Mouse (Mus musculus): ENCODE measurements around the gene Wbp1l. TPM values are rescaled to one million over a fixed set of nuclear protein-coding genes. Genes with fewer than 3 reads are reported as not detected.

Gene Wbp1l
- total RNA-seq, 2 experiments from 2014 or later, result 65.0 to 75.0 TPM

GRCm38 (mm10) chr19:46623790-46624772 is 25.2 kb downstream of the Wbp1l start:
- intact Hi-C loops (cut with DNase I), result loop anchor here (2.0 kb wide), 2 partner anchors 21 to 25 kb away; partner anchors contain the start of gene Wbp1l

GRCm38 (mm10) chr19:46625015-46625414 is 26.1 kb downstream of the Wbp1l start:
- intact Hi-C loops (cut with DNase I), result no loop called here
- no peak for DNase-seq

More at GRCm38 (mm10) chr19:46623790-46624772, 25.2 kb downstream of the Wbp1l start:
- DNase-seq, result peak; percentile 79 to 88

GRCm38 (mm10) chr19:46625519-46625918 is 26.6 kb downstream of the Wbp1l start:
- intact Hi-C loops (cut with DNase I), result no loop called here

GRCm38 (mm10) chr19:46628403-46628802 is 29.5 kb downstream of the Wbp1l start:
- no peak for DNase-seq
- intact Hi-C loops (cut with DNase I), result no loop called here

More at GRCm38 (mm10) chr19:46625519-46625918, 26.6 kb downstream of the Wbp1l start:
- no peak for DNase-seq

- intact Hi-C loops (cut with DNase I), result no loop called here
- no peak for DNase-seq
Measured at GRCm38 (mm10) chr19:46629807-46630206, 30.9 kb downstream of the Wbp1l start.

- DNase-seq, result no peak
- intact Hi-C loops (cut with DNase I), result no loop called here
Measured at GRCm38 (mm10) chr19:46631637-46632036, 32.8 kb downstream of the Wbp1l start.

GRCm38 (mm10) chr19:46635766-46636165 is 36.9 kb downstream of the Wbp1l start:
- DNase-seq, result no peak
- intact Hi-C loops (cut with DNase I), result no loop called here

GRCm38 (mm10) chr19:46637598-46637997 is 38.7 kb downstream of the Wbp1l start:
- DNase-seq, result no peak

GRCm38 (mm10) chr19:46639053-46639452 is 40.2 kb downstream of the Wbp1l start:
- DNase-seq, result no peak
- intact Hi-C loops (cut with DNase I), result no loop called here

More at GRCm38 (mm10) chr19:46637598-46637997, 38.7 kb downstream of the Wbp1l start:
- intact Hi-C loops (cut with DNase I), result no loop called here

- intact Hi-C loops (cut with DNase I), result no loop called here
- no peak for DNase-seq
Measured at GRCm38 (mm10) chr19:46639496-46639895, 40.6 kb downstream of the Wbp1l start.

- intact Hi-C loops (cut with DNase I), result no loop called here
- DNase-seq, result no peak
Measured at GRCm38 (mm10) chr19:46640780-46641179, 41.9 kb downstream of the Wbp1l start.

GRCm38 (mm10) chr19:46641420-46642085 is 42.7 kb downstream of the Wbp1l start:
- DNase-seq, result peak; percentile 83 to 84
- intact Hi-C loops (cut with DNase I), result no loop called here

- intact Hi-C loops (cut with DNase I), result no loop called here
- DNase-seq, result peak in 1 of 2 experiments; percentile 57
Measured at GRCm38 (mm10) chr19:46642136-46642753, 43.4 kb downstream of the Wbp1l start.

- peak; percentile 51 to 67 for DNase-seq
- intact Hi-C loops (cut with DNase I), result no loop called here
Measured at GRCm38 (mm10) chr19:46643236-46643635, 44.4 kb downstream of the Wbp1l start.

- peak in 1 of 2 experiments; percentile 55 for DNase-seq
- intact Hi-C loops (cut with DNase I), result loop anchor here (2.0 kb wide), 2 partner anchors 22 to 44 kb away; no protein-coding TSS in a partner anchor
Measured at GRCm38 (mm10) chr19:46644343-46644792, 45.5 kb downstream of the Wbp1l start.

- DNase-seq, result peak; percentile 84 to 88
- intact Hi-C loops (cut with DNase I), result loop anchor here (2.0 kb wide), 2 partner anchors 22 to 44 kb away; no protein-coding TSS in a partner anchor
Measured at GRCm38 (mm10) chr19:46644793-46645602, 46.1 kb downstream of the Wbp1l start.

GRCm38 (mm10) chr19:46646041-46646481 is 47.2 kb downstream of the Wbp1l start:
- DNase-seq, result peak in 1 of 2 experiments; percentile 27

GRCm38 (mm10) chr19:46647254-46647653 is 48.4 kb downstream of the Wbp1l start:
- intact Hi-C loops (cut with DNase I), result loop anchor here (2.0 kb wide), 1 partner anchor 38 kb away; no protein-coding TSS in a partner anchor

More at GRCm38 (mm10) chr19:46646041-46646481, 47.2 kb downstream of the Wbp1l start:
- intact Hi-C loops (cut with DNase I), result loop anchor here (2.0 kb wide), 1 partner anchor 37 kb away; no protein-coding TSS in a partner anchor

GRCm38 (mm10) chr19:46647850-46648249 is 49.0 kb downstream of the Wbp1l start:
- intact Hi-C loops (cut with DNase I), result loop anchor here (2.0 kb wide), 1 partner anchor 39 kb away; no protein-coding TSS in a partner anchor
- DNase-seq, result no peak

More at GRCm38 (mm10) chr19:46647254-46647653, 48.4 kb downstream of the Wbp1l start:
- DNase-seq, result peak in 1 of 2 experiments; percentile 61
